ENCODE assay signal across 14 mouse cellular contexts in genomic region chr14:44312049-44312448, GRCm38 (mm10). TPM values are rescaled to one million over a fixed set of nuclear protein-coding genes. Genes with fewer than 3 reads are reported as not detected.
"Had no signal": no experiment of that assay in that cellular context is flagged by ENCODE, and none has a peak within 500 bp of the region (broad histone marks: within the 10 kb centered on the region; RNA-seq: fewer than 3 reads in every experiment).

No protein-coding gene starts in this region.

RNA-seq across cellular contexts. Expression of gene Gm5930, which starts 26.3 kb away (rescaled TPM):
- total RNA-seq: neutrophil, adult 5-6 weeks had no signal
- polyA plus RNA-seq: neural tube, embryonic 12.5 days; neural tube, embryonic 13.5 days; neural tube, embryonic 14.5 days; neural tube, embryonic 15.5 days; small intestine, adult 2 months; spleen, adult 2 months; stomach, embryonic 14.5 days; stomach, embryonic 15.5 days; stomach, embryonic 16.5 days; stomach, postnatal 0 days; urinary bladder, adult 2 months had no signal

RNA-seq across cellular contexts. Expression of gene Gm8220, which starts 26.7 kb away (rescaled TPM):
- total RNA-seq: neutrophil, adult 5-6 weeks had no signal
- polyA plus RNA-seq: neural tube, embryonic 12.5 days; neural tube, embryonic 13.5 days; neural tube, embryonic 14.5 days; neural tube, embryonic 15.5 days; small intestine, adult 2 months; spleen, adult 2 months; stomach, embryonic 14.5 days; stomach, embryonic 15.5 days; stomach, embryonic 16.5 days; stomach, postnatal 0 days; thymus, adult 2 months; thymus, postnatal 0 days; urinary bladder, adult 2 months had no signal

RNA-seq across cellular contexts. Expression of gene Gm8229, which starts 53.1 kb away (rescaled TPM):
- total RNA-seq: neutrophil, adult 5-6 weeks had no signal
- polyA plus RNA-seq: neural tube, embryonic 12.5 days; neural tube, embryonic 13.5 days; neural tube, embryonic 14.5 days; neural tube, embryonic 15.5 days; small intestine, adult 2 months; spleen, adult 2 months; stomach, embryonic 14.5 days; stomach, embryonic 15.5 days; stomach, embryonic 16.5 days; stomach, postnatal 0 days; thymus, adult 2 months; thymus, postnatal 0 days; urinary bladder, adult 2 months had no signal
